Mouse (Mus musculus) ES-Bruce4 (cell line): ENCODE results near the gene Preb. TPM values are rescaled to one million over a fixed set of nuclear protein-coding genes. Genes with fewer than 3 reads are reported as not detected.

Experiments
- H3K27ac ChIP-seq: 2 replicates; pipeline ENCODE4 v1.5.1; 2012; ENCODE audit warnings: low read length, inconsistent platforms; ENCODE audit not compliant: insufficient read depth
- H3K27me3 ChIP-seq: 2 replicates; pipeline ENCODE4 v1.6.1; 2012; ENCODE audit warnings: mild to moderate bottlenecking, low read length, inconsistent platforms; ENCODE audit not compliant: control insufficient read depth, poor library complexity, insufficient read depth, severe bottlenecking
- H3K36me3 ChIP-seq: 2 replicates; pipeline ENCODE4 v1.6.1; 2012; ENCODE audit warnings: inconsistent platforms, mild to moderate bottlenecking, low read length, moderate library complexity; ENCODE audit not compliant: control insufficient read depth, poor library complexity, insufficient read depth, severe bottlenecking
- H3K4me1 ChIP-seq: one replicate; pipeline ENCODE4 v1.8.1; 2011; ENCODE audit warnings: low read length; ENCODE audit not compliant: control insufficient read depth, insufficient read depth
- H3K4me3 ChIP-seq: 2 replicates; pipeline ENCODE4 v1.5.1; 2011; ENCODE audit warnings: low read depth, mild to moderate bottlenecking, low read length
- H3K9ac ChIP-seq: 2 replicates; pipeline ENCODE4 v1.6.1; 2012; ENCODE audit warnings: low read depth, mild to moderate bottlenecking, inconsistent platforms; ENCODE audit not compliant: poor library complexity, severe bottlenecking
- H3K9me3 ChIP-seq: replicated peaks from 2 replicates; pipeline ENCODE4 v1.6.1; 2012; ENCODE audit warnings: mild to moderate bottlenecking, low read length, inconsistent platforms; ENCODE audit not compliant: control insufficient read depth, poor library complexity, insufficient read depth, severe bottlenecking
- CTCF ChIP-seq: IDR thresholded peaks from one replicate; pipeline ENCODE4 v1.8.1; 2011; ENCODE audit warnings: low read depth, low read length
- EP300 ChIP-seq: IDR thresholded peaks from 2 replicates; pipeline ENCODE4 v1.6.1; 2011; ENCODE audit warnings: low read depth, low read length; ENCODE audit not compliant: insufficient read depth
- POLR2A ChIP-seq: IDR thresholded peaks from one replicate; pipeline ENCODE4 v1.8.1; 2011; ENCODE audit warnings: low read length; ENCODE audit not compliant: insufficient read depth
- polyA plus RNA-seq: library from polyadenylated mRNA; stranded (reverse); fragments of >200 nt; gene quantifications from 2 replicates; pipeline ENCODE4 v1.2.4, GENCODE M21; 2011; ENCODE audit warnings: low read depth; ENCODE audit not compliant: missing spikeins, insufficient read depth, insufficient read length

Preb gene
- polyA plus RNA-seq, 1 experiment: 71.0 TPM

DNA sequence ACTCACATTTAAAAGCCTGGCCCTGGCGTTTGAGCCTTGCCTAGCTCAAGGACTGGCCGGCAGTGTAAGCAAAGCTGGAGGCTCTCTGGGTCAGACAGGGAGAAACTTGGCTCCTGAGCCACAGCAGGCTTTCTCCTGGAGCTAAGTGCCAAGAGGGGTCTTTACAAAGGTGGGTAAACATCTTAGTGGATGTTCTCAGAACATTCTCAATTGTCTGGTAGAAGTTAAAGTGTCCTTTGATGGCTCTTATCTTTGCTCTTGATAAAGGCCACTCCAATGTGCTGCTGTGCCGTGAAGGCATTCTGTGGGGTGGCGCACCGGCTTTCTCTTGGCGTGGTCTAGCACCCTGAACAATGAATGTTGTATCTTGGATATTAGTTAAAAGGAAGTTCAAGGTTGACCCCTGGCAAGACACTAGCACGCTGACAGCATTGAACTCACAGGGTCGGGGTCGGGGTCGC, 37.5 kb downstream of the Preb start:
- H3K27me3 ChIP-seq: no peaks in the 10 kb centered on the region

DNA sequence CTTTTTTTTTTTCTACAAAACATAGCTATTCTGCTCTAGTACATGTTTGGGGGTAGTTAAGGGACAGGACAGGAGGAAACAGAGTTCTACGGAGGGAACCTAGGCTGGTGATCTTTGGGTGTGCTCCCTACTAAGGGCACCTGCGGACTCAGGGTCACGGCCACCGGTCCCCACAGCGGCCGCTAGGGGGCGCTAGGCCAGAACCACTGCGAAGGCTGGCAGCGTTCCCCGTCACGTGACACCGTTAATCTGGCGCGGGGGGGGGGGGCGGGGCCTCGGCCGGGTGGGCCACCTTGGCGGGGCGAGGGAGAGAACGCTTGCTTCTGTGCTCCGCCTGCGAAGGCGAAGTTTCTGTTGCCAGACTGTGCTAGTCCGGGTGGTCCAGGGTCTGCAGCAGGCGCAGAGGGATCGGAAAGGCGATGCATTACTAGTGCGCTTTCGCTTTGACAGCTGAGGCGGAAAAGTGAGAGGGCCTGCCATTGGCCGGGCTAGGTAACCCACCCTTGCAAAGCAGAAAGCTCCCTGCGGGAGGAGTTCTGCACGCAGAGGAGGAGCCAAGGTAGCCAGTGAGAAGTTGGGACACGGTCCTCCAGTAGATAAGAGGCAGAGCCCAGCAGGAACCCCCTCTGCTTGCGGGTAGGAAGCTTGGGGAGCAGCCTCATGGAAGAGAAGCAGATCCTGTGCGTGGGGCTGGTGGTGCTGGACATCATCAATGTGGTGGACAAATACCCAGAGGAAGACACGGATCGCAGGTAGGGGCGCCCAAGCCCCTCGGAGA, 38.7 kb downstream of the Preb start, which contains the start of gene Khk:
Gene Khk (plus strand): TSS at position 176 of the 778 bp plus-strand sequence.
- TF ChIP-seq CTCF (peak; percentile 86), POLR2A (peak; percentile 64), EP300 (0 out of 2 replicates have a peak, but pooled peaks have one; percentile 5)
- H3K36me3 ChIP-seq: no peaks in the 10 kb centered on the region
- H3K4me1 ChIP-seq: peaks cover 4% of the 10 kb centered on the region
- H3K9ac ChIP-seq: peak within 1 kb of the TSS; percentile 62
- no peak within 1 kb of the TSS for H3K27ac ChIP-seq
- H3K27me3 ChIP-seq: no peaks in the 10 kb centered on the region
- no peaks in the 10 kb centered on the region for H3K9me3 ChIP-seq
- peak within 1 kb of the TSS; percentile 80 for H3K4me3 ChIP-seq

More for the DNA sequence above, 37.5 kb downstream of the Preb start:
- Histone ChIP-seq H3K9me3 (no peaks in the 10 kb centered on the region), H3K4me3 (no peak overlapping the region), H3K36me3 (no peaks in the 10 kb centered on the region), H3K9ac (peak overlapping the region; percentile 62; the same call in 1 of the 2 replicates), H3K27ac (no peak overlapping the region), H3K4me1 (peaks cover 4% of the 10 kb centered on the region)
- TF ChIP-seq EP300 (no peak), POLR2A (no peak), CTCF (no peak)

- no peaks in the 10 kb centered on the region for H3K9me3 ChIP-seq
- H3K36me3 ChIP-seq: no peaks in the 10 kb centered on the region
- no peaks in the 10 kb centered on the region for H3K27me3 ChIP-seq
- 0 out of 2 replicates have a peak overlapping the region, but pooled peaks have one; percentile 4 for H3K9ac ChIP-seq
- peaks cover 4% of the 10 kb centered on the region for H3K4me1 ChIP-seq
- H3K27ac ChIP-seq: no peak overlapping the region
- TF ChIP-seq POLR2A (no peak), EP300 (no peak), CTCF (no peak)
- peak overlapping the region; percentile 21 for H3K4me3 ChIP-seq
Observed at GRCm38 (mm10) chr5:30920621-30921020, 39.5 kb downstream of the Preb start.

- Histone ChIP-seq H3K4me3 (peak overlapping the region; percentile 21; the same call in 1 of the 2 replicates), H3K36me3 (no peaks in the 10 kb centered on the region), H3K4me1 (peaks cover 4% of the 10 kb centered on the region), H3K9ac (0 out of 2 replicates have a peak overlapping the region, but pooled peaks have one; percentile 4), H3K27me3 (no peaks in the 10 kb centered on the region), H3K9me3 (no peaks in the 10 kb centered on the region), H3K27ac (no peak overlapping the region)
- TF ChIP-seq CTCF (no peak), EP300 (no peak), POLR2A (no peak)
Observed at GRCm38 (mm10) chr5:30919831-30920614, 40.1 kb downstream of the Preb start.

GRCm38 (mm10) chr5:30918691-30919090, 41.5 kb downstream of the Preb start:
- Histone ChIP-seq H3K9ac (no peak overlapping the region), H3K4me3 (no peak overlapping the region), H3K36me3 (no peaks in the 10 kb centered on the region), H3K27ac (no peak overlapping the region), H3K4me1 (peaks cover 4% of the 10 kb centered on the region), H3K27me3 (no peaks in the 10 kb centered on the region), H3K9me3 (no peaks in the 10 kb centered on the region)
- TF ChIP-seq EP300: no peak
- TF ChIP-seq CTCF: no peak
- no peak for TF ChIP-seq POLR2A
